Mouse (Mus musculus) thymus, adult 18-20 months (tissue): ENCODE results near the gene Sycp3.
A peak's percentile ranks its signal among the peaks of the same experiment; 100 is the strongest.
"Not testable (repeated sequence)": the region's sequence is repeated elsewhere in the genome, so short reads cannot be mapped to it uniquely, and the experiment has no call there.

Experiments used
- DNase-seq, 2 experiments: peaks; one replicate each; pipeline ENCODE4 v3.0.0; 2022; ENCODE audit warnings: mixed read lengths in 2 of 2

Gene Sycp3

GRCm38 (mm10) chr10:88501886-88502765, 42.8 kb downstream of the Sycp3 start:
- DNase-seq, result no peak

GRCm38 (mm10) chr10:88502919-88503318, 43.5 kb downstream of the Sycp3 start:
- DNase-seq, result no peak

DNA sequence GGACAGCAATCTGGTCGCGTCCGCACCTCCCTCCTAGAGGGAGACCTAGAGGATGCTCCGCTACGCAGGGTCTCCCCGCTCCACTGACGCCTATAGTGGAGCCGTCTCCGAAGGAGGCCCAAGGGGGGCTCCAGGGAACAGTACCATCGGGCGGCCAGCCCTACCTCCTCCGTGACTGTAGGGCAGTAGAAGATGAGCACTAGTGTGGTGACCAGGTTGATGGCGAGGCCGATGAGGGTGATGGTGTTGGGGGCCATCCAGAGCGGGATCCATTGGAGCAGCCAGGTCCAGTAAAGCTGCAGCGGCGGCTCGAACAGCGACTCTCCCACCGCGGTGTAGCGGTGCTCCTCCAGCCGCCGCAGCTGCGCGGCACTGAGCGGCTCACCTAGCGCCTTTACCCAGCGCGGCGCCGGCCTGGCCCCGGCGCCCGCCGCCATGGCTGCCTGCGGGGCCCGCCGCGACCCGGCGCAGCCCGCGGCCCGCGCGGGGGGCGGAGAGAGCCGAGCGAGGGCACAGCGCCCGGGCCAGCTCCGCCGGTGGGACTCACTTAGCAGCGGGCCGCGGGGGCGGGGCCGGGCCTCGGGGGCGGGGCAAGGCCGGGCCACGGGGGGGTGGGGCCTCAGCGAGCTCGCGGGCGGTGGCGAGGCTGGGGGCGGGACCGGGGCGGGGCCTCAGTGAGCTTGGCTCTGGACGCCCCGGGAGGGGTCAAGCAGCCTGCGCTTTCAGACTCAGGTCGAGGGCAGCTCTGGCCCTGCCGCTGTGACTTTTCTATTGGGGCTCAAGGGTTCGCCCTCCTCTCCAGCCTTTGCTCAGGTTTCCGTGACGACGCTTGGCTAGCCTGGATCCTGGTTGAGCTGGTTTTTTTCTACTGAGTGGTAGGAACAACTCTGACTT, 44.3 kb downstream of the Sycp3 start, which contains the start of gene Chpt1:
Gene Chpt1, minus strand, starts transcription at position 653 of the 894 bp plus-strand sequence.
- DNase-seq, result peak; percentile 71

GRCm38 (mm10) chr10:88504481-88504880, 45.1 kb downstream of the Sycp3 start:
- DNase-seq, result no peak

- DNase-seq, result no peak
Observed at GRCm38 (mm10) chr10:88505256-88505655, 45.9 kb downstream of the Sycp3 start.

GRCm38 (mm10) chr10:88507691-88508143, 48.3 kb downstream of the Sycp3 start:
- DNase-seq, result no peak

DNA sequence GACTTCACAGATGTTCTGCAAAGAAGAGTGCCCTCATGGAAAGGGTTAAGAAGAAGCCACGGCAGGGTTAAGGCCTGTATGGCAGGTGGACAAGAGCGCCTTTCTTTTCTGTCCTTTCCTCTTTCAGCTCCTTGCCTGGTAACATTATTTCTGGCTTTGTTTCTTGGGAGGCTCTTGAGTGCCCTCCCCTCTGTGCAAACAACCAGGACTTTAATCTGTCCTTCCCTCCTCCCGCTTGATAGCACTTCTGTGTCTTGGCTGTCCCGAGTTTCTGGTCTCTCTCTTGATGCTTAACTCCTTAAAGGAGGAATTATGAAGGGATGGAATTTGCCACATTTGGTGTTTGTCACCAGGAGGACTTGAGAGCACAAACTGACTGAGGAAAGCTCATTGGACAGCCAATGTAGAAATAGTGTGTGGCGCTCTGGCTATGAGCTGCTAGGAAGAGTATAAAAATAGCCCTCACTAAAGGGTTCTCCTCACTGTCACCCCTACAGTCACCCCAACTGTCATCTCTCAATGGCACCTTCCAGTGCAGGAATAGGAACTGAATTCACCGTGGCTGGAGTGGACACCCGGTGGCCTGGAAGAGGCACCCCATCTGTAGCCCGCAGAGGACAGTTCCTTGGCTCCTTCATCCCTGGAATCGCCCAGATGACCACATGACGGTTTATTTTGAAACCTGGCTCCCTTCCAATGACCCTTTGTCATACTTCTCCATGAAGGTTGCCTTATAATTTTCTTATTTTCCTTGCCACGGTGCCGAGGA, 51.3 kb downstream of the Sycp3 start:
- no peak for DNase-seq

GRCm38 (mm10) chr10:88511355-88511754, 52.0 kb downstream of the Sycp3 start:
- no peak for DNase-seq

GRCm38 (mm10) chr10:88513574-88514135, 54.3 kb downstream of the Sycp3 start:
- no peak for DNase-seq

GRCm38 (mm10) chr10:88514495-88514894, 55.1 kb downstream of the Sycp3 start:
- peak in 1 of 2 experiments; percentile 6 for DNase-seq

DNA sequence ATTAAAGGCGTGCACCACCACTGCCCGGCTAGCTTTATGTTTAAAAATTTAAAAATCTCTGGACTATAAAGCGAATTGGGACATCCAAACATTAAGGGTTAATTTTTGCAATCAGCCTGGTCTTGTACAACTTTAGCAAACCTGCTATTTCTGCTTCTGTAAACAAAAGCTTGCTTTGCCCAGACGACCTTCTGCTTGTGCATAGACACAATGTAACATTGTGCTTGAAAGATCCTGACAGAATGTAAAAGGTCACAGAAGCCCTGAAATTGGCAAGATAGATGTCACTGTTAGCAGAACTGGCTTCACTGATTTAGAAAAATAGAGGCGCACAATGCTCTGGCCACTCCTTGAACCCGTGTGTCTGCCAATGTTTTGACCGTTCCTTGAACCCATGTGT, 55.7 kb downstream of the Sycp3 start:
- not testable (repeated sequence) for DNase-seq

DNA sequence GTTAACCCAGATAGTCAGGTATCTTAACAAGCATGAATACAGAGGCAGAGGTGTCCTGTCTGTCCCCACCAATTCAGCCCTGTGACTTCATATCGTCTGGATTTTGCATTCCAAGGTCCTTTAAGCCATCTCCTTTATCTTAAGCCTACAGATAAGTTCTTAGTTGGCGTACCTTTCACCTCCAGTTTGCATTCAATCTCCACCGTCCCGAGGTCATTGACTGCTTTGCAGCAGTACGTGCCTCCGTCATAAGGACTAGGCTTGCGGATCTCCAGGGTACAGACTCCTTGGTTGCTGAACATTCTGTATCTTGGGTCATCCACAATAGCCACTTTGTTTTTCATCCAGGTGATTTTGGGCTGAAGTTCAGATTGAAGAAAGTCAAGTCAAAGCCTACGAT, 63.4 kb downstream of the Sycp3 start:
- DNase-seq, result no peak
